Mouse (Mus musculus) testis, adult 2 months (tissue): Measurements from ENCODE around the gene Olfr514. TPM values are rescaled to one million over a fixed set of nuclear protein-coding genes. Genes with fewer than 3 reads are reported as not detected.
"Not testable (repeated sequence)": the region's sequence is repeated elsewhere in the genome, so short reads cannot be mapped to it uniquely, and the experiment has no call there.

Source experiments
- H3K27ac ChIP-seq: fragments of 200-500 bp; 2 replicates; pipeline ENCODE4 v1.5.1; 2012; ENCODE audit warnings: low read depth, low read length; ENCODE audit not compliant: control insufficient read depth, insufficient read depth
- H3K27me3 ChIP-seq: fragments of 200-500 bp; 2 replicates; pipeline ENCODE4 v1.6.1; 2012; ENCODE audit warnings: mild to moderate bottlenecking, low read length, moderate library complexity; ENCODE audit not compliant: control insufficient read depth, insufficient read depth
- H3K36me3 ChIP-seq: fragments of 200-500 bp; 2 replicates; pipeline ENCODE4 v1.6.1; 2012; ENCODE audit warnings: mild to moderate bottlenecking, low read length; ENCODE audit not compliant: control insufficient read depth, insufficient read depth
- H3K4me1 ChIP-seq: fragments of 200-500 bp; 2 replicates; pipeline ENCODE4 v1.6.1; 2012; ENCODE audit warnings: low read length; ENCODE audit not compliant: control insufficient read depth, insufficient read depth
- H3K4me3 ChIP-seq: fragments of 200-500 bp; 2 replicates; pipeline ENCODE4 v1.5.1; 2012; ENCODE audit warnings: low read depth, mild to moderate bottlenecking, low read length, moderate library complexity, mixed read lengths; ENCODE audit not compliant: control insufficient read depth
- CTCF ChIP-seq: fragments of 200-500 bp; IDR thresholded peaks from 2 replicates; pipeline ENCODE4 v1.5.1; 2012; ENCODE audit warnings: low read depth, mild to moderate bottlenecking, inconsistent platforms, low read length, moderate library complexity; ENCODE audit not compliant: control insufficient read depth, insufficient read depth, insufficient replicate concordance
- POLR2A ChIP-seq: fragments of 200-500 bp; IDR thresholded peaks from 2 replicates; pipeline ENCODE4 v1.6.1; 2012; ENCODE audit warnings: low read depth, mild to moderate bottlenecking, inconsistent platforms, low read length, moderate library complexity; ENCODE audit not compliant: control insufficient read depth
- polyA plus RNA-seq: library from polyadenylated mRNA; depleted of rRNA; stranded (reverse); fragments of >200 nt; gene quantifications from 2 replicates; pipeline ENCODE4 v1.2.3, GENCODE M21; 2012; rRNA removed

The Olfr514 gene
- polyA plus RNA-seq, result not detected in 2 replicates

GRCm38 (mm10) chr7:108825897-108826296 is at the start of gene Olfr514:
Gene Olfr514 (minus strand): TSS chr7:108825997.
- Histone ChIP-seq H3K4me1 (no peaks in the 10 kb centered on the region), H3K4me3 (no peak within 1 kb of the TSS), H3K27me3 (no peaks in the 10 kb centered on the region), H3K27ac (no peak within 1 kb of the TSS), H3K36me3 (no peaks in the 10 kb centered on the region)
- TF ChIP-seq POLR2A (no peak), CTCF (no peak)

- H3K27me3 ChIP-seq, result no peaks in the 10 kb centered on the region
- H3K36me3 ChIP-seq, result no peaks in the 10 kb centered on the region
- H3K27ac ChIP-seq, result no peak within 1 kb of the TSS
- no peak within 1 kb of the TSS for H3K4me3 ChIP-seq
- H3K4me1 ChIP-seq, result no peaks in the 10 kb centered on the region
- TF ChIP-seq CTCF, result no peak
- TF ChIP-seq POLR2A, result no peak
Observed at GRCm38 (mm10) chr7:108872279-108872678, 46.5 kb upstream of the Olfr514 start, which contains the start of gene Olfr517. Gene Olfr517 (minus strand): TSS chr7:108872379.

GRCm38 (mm10) chr7:108850429-108850828 is 24.6 kb upstream of the Olfr514 start, which contains the start of gene Olfr516:
Gene Olfr516 (minus strand): TSS chr7:108850529.
- Histone ChIP-seq H3K36me3 (no peaks in the 10 kb centered on the region), H3K4me1 (no peaks in the 10 kb centered on the region), H3K27ac (no peak within 1 kb of the TSS), H3K27me3 (no peaks in the 10 kb centered on the region), H3K4me3 (no peak within 1 kb of the TSS)
- no peak for TF ChIP-seq CTCF
- TF ChIP-seq POLR2A, result no peak

- H3K4me3 ChIP-seq, H3K36me3 ChIP-seq, H3K27ac ChIP-seq, H3K4me1 ChIP-seq, H3K27me3 ChIP-seq: not testable (repeated sequence)
Observed at GRCm38 (mm10) chr7:108814593-108815215, 11.1 kb downstream of the Olfr514 start.

GRCm38 (mm10) chr7:108797205-108797933 is 28.4 kb downstream of the Olfr514 start:
- TF ChIP-seq POLR2A (no peak), CTCF (no peak)
- H3K4me3 ChIP-seq, result no peak overlapping the region
- H3K27me3 ChIP-seq, result no peaks in the 10 kb centered on the region
- no peaks in the 10 kb centered on the region for H3K4me1 ChIP-seq
- H3K27ac ChIP-seq, result no peak overlapping the region
- H3K36me3 ChIP-seq, result no peaks in the 10 kb centered on the region

Other genes starting within 250 kb of the Olfr514 start
- gene Olfr506, start 215.2 kb downstream of the Olfr514 start, polyA plus RNA-seq, result not detected in 2 replicates
- not detected in 2 replicates for gene Olfr507, start 204.2 kb downstream of the Olfr514 start, polyA plus RNA-seq
- gene Olfr508, start 196.0 kb downstream of the Olfr514 start, polyA plus RNA-seq, result not detected in 2 replicates
- gene Olfr509, start 174.1 kb downstream of the Olfr514 start, polyA plus RNA-seq, result not detected in 2 replicates
- not detected in 2 replicates for gene Olfr510, start 159.6 kb downstream of the Olfr514 start, polyA plus RNA-seq
- 0.10 and 0.12 TPM in 2 replicates for gene Olfr512, start 112.7 kb downstream of the Olfr514 start, polyA plus RNA-seq
- gene Olfr513, start 75.0 kb downstream of the Olfr514 start, polyA plus RNA-seq, result not detected in 2 replicates
- not detected in 2 replicates for gene Olfr516, start 24.5 kb upstream of the Olfr514 start, polyA plus RNA-seq
- not detected in 2 replicates for gene Olfr517, start 46.4 kb upstream of the Olfr514 start, polyA plus RNA-seq
- not detected in 2 replicates for gene Olfr518, start 59.0 kb upstream of the Olfr514 start, polyA plus RNA-seq
- not detected in 2 replicates for gene Olfr519, start 68.4 kb upstream of the Olfr514 start, polyA plus RNA-seq
- gene Nlrp10, start 104.2 kb upstream of the Olfr514 start, polyA plus RNA-seq, result 0.06 and 0.10 TPM in 2 replicates
- gene Eif3f, start 108.4 kb upstream of the Olfr514 start, polyA plus RNA-seq, result 54.7 and 70.9 TPM in 2 replicates
- 11.8 and 12.5 TPM in 2 replicates for gene Tub, start 124.3 kb upstream of the Olfr514 start, polyA plus RNA-seq